Mouse (Mus musculus) heart, embryonic 15.5 days (tissue): ENCODE measurements at regions not wholly inside any gene's neighbourhood (a gene's known extent, or its start where the extent isn't known, plus 50 kb on each side); places are given as distances from the start of the nearest gene placed in this dataset.

ENCODE experiments used
- ATAC-seq: fragments of 200-750 bp; cut with Nextera tagmentation; replicated peaks from 2 replicates; pipeline ENCODE4 v1.8.0; 2017; ENCODE audit warnings: low read depth, moderate TSS enrichment; ENCODE audit not compliant: insufficient number of reproducible peaks, insufficient read depth, low FRiP score
- H3K27ac ChIP-seq: fragments of 300-500 bp; sonication (generic); 2 replicates; pipeline ENCODE4 v1.5.1; 2015; ENCODE audit warnings: mild to moderate bottlenecking, inconsistent platforms
- H3K27me3 ChIP-seq: fragments of 300-500 bp; sonication (generic); 2 replicates; pipeline ENCODE4 v1.6.1; 2015; ENCODE audit warnings: inconsistent platforms
- H3K36me3 ChIP-seq: fragments of 300-500 bp; sonication (generic); 2 replicates; pipeline ENCODE4 v1.6.1; 2015; ENCODE audit warnings: mild to moderate bottlenecking, inconsistent platforms
- H3K4me1 ChIP-seq: fragments of 300-500 bp; sonication (generic); replicated peaks from 2 replicates; pipeline ENCODE4 v1.6.1; 2015; ENCODE audit warnings: inconsistent platforms
- H3K4me2 ChIP-seq: fragments of 300-500 bp; sonication (generic); 2 replicates; pipeline ENCODE4 v1.6.1; 2015; ENCODE audit warnings: inconsistent platforms, mild to moderate bottlenecking, moderate library complexity
- H3K4me3 ChIP-seq: fragments of 300-500 bp; sonication (generic); 2 replicates; pipeline ENCODE4 v1.5.1; 2015; ENCODE audit warnings: mild to moderate bottlenecking, inconsistent platforms
- H3K9ac ChIP-seq: fragments of 300-500 bp; sonication (generic); 2 replicates; pipeline ENCODE4 v1.6.1; 2015; ENCODE audit warnings: mild to moderate bottlenecking, inconsistent platforms
- H3K9me3 ChIP-seq: fragments of 300-500 bp; sonication (generic); replicated peaks from 2 replicates; pipeline ENCODE4 v1.6.1; 2016; ENCODE audit warnings: inconsistent platforms
- WGBS: fragments of 180-500 bp; shearing (Covaris S2); methylation state at CpG from one replicate; pipeline ENCODE4 v1.1.7; 2015; ENCODE audit warnings: mixed read lengths; 5-methylcytosine and 5-hydroxymethylcytosine counted together

DNA sequence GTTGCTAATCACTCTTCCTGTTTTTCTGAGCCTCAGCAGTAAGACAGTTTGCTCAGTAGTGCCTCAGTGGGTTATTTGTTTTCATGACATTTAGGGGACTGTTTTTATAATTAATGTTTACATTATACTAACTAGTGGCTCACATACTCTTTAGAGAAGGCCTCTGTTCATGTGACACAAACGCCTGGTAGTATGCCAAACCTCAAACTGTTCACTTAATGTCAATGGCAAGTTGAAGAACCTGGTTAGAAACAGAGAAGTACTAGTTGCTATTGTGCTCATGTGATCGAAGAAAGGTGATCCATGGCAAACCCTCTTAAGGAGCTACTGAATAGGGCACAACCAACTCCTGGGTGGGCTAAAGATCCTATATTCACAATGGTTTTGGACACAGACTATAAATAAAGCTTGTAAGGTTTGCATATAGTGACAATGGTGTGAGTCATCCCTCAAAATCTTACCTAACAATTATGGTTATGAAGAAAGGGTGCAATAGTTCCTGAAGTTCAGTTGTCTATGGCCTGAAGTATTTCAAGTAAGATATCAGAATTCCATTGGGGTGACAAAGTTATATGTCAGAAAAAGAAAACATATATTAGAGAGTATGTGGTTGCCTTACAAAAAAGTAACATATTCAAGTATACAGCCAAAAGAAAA is 340.1 kb upstream of the Dph6 start:
- no peak overlapping the region for H3K4me3 ChIP-seq
- no peak overlapping the region for H3K27ac ChIP-seq
- no peaks in the 10 kb centered on the region for H3K4me1 ChIP-seq
- H3K27me3 ChIP-seq = no peaks in the 10 kb centered on the region
- no peak overlapping the region for H3K9ac ChIP-seq
- ATAC-seq = no peak
- no peaks in the 10 kb centered on the region for H3K9me3 ChIP-seq
- H3K36me3 ChIP-seq = no peaks in the 10 kb centered on the region
- WGBS = 68% methylated on average over 2 of the region's 2 CpGs
- no peak overlapping the region for H3K4me2 ChIP-seq

DNA sequence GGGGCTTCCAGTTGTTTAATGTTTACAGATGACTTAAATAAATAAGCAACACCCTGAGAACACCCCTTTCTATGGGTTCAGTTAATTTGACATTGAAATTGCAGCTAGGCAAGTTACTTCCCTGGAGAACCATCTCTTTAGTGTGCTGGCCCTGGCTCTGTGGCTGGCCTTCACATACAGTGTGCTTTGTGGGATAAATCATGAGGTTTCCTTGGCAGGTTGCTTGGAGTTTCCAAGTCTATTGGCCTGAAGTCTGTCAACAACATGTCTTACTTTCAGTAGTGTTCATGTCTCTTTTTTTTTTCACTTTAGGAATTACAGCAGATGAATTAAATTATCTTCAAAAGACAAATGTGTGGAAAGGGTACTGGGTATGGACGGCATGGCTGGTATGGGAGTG is 359.2 kb upstream of the Dph6 start:
- Histone ChIP-seq H3K36me3 (no peaks in the 10 kb centered on the region), H3K4me1 (no peaks in the 10 kb centered on the region), H3K27me3 (no peaks in the 10 kb centered on the region), H3K9ac (no peak overlapping the region), H3K4me3 (no peak overlapping the region), H3K9me3 (no peaks in the 10 kb centered on the region), H3K27ac (no peak overlapping the region), H3K4me2 (no peak overlapping the region)
- no peak for ATAC-seq
- WGBS = 66% methylated on average over 1 of the region's 1 CpGs

DNA sequence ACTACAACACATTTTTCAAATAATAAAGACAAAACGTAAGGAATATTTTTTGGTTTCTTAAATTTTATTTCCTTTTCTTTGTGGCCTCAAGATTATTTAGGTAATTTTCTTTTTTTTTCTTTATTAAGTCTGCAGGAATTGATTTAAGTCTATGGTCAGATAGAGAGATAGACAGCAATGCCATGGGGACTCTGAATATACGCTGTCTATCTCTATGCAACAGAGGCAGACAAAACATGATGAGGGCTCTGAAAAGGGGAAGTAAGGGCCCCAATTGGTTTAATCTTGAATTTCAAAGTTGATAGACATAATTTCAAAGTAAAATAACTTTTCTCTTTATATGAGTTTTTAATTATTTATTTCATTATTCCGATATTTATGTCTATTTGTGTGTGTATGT is 372.0 kb upstream of the Dph6 start:
- Histone ChIP-seq H3K9me3 (no peaks in the 10 kb centered on the region), H3K27ac (no peak overlapping the region), H3K9ac (no peak overlapping the region), H3K4me2 (no peak overlapping the region), H3K4me3 (no peak overlapping the region), H3K27me3 (no peaks in the 10 kb centered on the region), H3K36me3 (no peaks in the 10 kb centered on the region), H3K4me1 (no peaks in the 10 kb centered on the region)
- no peak for ATAC-seq
- 85% methylated on average over 3 of the region's 3 CpGs for WGBS

DNA sequence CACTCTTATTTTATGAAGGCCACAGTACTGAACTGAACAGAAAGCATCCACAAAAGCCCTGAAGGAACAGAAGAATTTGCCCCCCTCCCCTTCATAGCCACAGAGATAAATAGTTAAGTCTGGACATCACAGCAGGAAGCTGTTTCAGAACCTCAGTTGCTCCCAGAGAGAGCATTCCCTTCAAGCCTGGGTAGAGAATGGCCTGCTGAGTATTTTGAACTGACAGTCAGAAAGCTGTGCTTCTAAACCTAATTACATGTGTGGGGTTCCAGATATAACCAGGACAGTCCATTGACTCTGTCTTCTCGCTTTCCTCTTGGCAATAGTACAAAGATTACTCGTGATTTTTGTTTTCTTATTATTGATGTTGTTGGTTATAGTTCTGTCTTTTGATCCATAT is 376.4 kb upstream of the Dph6 start:
- H3K9ac ChIP-seq = no peak overlapping the region
- H3K4me3 ChIP-seq = no peak overlapping the region
- H3K27ac ChIP-seq = no peak overlapping the region
- 64% methylated on average over 2 of the region's 2 CpGs for WGBS
- H3K36me3 ChIP-seq = no peaks in the 10 kb centered on the region
- H3K4me2 ChIP-seq = no peak overlapping the region
- no peaks in the 10 kb centered on the region for H3K9me3 ChIP-seq
- H3K27me3 ChIP-seq = no peaks in the 10 kb centered on the region
- ATAC-seq = no peak
- H3K4me1 ChIP-seq = no peaks in the 10 kb centered on the region

DNA sequence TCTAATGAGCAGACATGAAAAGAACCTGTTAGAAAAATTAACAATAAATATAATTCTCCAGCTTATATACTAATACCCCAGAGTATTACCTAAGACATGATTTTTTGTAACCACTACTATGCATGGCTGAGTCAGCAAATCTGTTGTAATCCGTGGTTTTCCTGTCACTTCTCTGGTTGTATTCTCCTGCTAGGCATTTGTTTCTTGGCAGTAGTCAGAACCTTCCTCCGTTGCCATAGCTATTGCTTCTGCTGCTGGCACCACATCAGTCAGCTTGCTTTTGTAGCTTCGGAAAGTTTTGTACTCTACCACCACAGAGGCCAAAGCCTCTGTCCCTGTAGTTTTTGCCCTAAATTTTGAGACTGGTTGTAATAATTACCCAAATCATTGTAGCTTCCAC is 381.4 kb upstream of the Dph6 start:
- no peak overlapping the region for H3K27ac ChIP-seq
- H3K9ac ChIP-seq = no peak overlapping the region
- no peak for ATAC-seq
- H3K27me3 ChIP-seq = no peaks in the 10 kb centered on the region
- no peak overlapping the region for H3K4me2 ChIP-seq
- no peak overlapping the region for H3K4me3 ChIP-seq
- no peaks in the 10 kb centered on the region for H3K4me1 ChIP-seq
- 58% methylated on average over 3 of the region's 3 CpGs for WGBS
- H3K36me3 ChIP-seq = no peaks in the 10 kb centered on the region
- no peaks in the 10 kb centered on the region for H3K9me3 ChIP-seq

DNA sequence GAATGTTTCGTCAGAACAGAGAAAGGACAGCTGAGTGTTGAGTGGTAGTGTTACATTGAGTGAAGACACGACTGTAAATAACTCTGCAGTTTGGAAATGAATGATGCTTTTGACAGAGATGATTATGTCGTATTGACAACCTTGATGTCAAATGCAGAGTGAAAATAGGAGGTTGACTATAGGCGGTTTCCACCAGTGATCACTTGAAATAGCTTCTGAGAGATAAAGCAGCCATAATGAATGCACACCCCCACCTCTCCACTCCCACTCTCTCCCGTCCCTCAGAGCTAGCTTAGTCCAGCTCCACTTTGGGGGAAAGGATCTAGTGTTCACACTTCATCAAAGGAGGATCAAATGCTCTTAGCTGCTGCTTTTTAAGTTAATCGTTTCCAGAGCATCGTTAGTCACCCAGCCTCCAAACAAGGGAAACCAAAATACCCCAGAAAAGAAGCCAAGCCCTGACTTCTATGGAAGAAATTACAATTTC is 387.6 kb upstream of the Dph6 start:
- no peaks in the 10 kb centered on the region for H3K9me3 ChIP-seq

DNA sequence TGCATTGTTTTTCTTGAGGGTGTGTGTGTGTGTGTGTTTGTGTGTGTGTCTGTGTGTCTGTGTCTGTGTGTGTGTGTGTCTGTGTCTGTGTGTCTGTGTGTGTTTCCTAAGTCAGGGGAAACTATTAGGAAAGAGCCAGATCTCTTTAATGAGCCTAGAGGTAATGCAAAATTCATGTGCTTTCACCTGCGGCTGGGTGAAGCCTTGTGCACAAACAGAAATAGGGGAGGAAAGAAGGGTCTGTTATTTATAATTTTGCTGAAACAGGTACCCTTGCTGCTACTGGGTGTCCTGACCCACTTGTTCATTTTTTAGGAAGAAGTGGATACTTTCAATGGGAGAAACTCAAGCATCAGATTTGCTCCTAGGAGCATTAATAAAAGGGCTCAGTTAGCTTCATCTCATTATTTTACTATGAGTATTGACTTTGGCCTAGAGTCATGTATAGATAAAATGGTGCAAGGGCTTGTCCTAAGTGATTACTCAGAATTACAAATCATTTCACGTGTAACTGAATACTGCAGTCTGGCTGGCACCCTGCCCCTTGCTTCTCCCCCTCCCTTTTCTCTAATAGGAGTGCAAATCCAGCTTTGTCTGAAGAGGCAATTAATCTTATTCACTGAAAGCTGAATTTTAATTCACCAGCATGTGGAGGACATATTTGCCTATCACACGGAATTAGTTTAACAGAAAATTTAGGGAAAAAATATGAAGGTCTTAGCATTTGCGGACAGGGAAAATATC is 401.7 kb upstream of the Dph6 start:
- no peaks in the 10 kb centered on the region for H3K9me3 ChIP-seq
- H3K9ac ChIP-seq = no peak overlapping the region
- H3K4me3 ChIP-seq = no peak overlapping the region
- H3K4me2 ChIP-seq = no peak overlapping the region
- no peaks in the 10 kb centered on the region for H3K27me3 ChIP-seq
- no peak overlapping the region for H3K27ac ChIP-seq
- WGBS = 63% methylated on average over 4 of the region's 4 CpGs
- no peaks in the 10 kb centered on the region for H3K36me3 ChIP-seq
- H3K4me1 ChIP-seq = no peaks in the 10 kb centered on the region
- no peak for ATAC-seq

More for the DNA sequence above, 387.6 kb upstream of the Dph6 start:
- ATAC-seq = no peak
- Histone ChIP-seq H3K27ac (no peak overlapping the region), H3K4me1 (no peaks in the 10 kb centered on the region), H3K9ac (no peak overlapping the region), H3K4me2 (no peak overlapping the region), H3K27me3 (no peaks in the 10 kb centered on the region), H3K36me3 (no peaks in the 10 kb centered on the region), H3K4me3 (no peak overlapping the region)
- WGBS = 41% methylated on average over 7 of the region's 7 CpGs

DNA sequence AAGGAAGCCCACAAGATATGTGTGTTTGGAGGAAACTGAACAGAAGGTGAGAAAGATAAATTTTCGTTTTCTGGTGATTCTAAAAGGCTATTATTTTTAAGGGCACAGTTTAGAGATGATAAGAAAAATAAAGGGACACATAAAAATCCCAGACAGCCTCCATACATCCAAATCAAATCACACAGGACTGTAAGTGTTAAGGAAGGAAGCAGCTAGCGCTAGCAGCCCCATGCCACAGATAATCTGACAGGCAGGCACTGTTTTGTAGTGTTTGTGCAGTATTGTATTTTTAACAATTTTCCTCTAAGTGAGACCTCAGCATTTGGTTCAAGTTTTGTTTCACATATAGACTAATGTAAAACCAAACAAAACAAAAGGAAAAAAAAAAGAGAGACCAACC is 402.4 kb upstream of the Dph6 start:
- H3K36me3 ChIP-seq = no peaks in the 10 kb centered on the region
- H3K27ac ChIP-seq = no peak overlapping the region
- no peaks in the 10 kb centered on the region for H3K9me3 ChIP-seq
- no peaks in the 10 kb centered on the region for H3K27me3 ChIP-seq
- WGBS = 43% methylated on average over 2 of the region's 2 CpGs
- H3K4me1 ChIP-seq = no peaks in the 10 kb centered on the region
- no peak overlapping the region for H3K9ac ChIP-seq
- H3K4me3 ChIP-seq = no peak overlapping the region
- ATAC-seq = no peak
- H3K4me2 ChIP-seq = no peak overlapping the region

DNA sequence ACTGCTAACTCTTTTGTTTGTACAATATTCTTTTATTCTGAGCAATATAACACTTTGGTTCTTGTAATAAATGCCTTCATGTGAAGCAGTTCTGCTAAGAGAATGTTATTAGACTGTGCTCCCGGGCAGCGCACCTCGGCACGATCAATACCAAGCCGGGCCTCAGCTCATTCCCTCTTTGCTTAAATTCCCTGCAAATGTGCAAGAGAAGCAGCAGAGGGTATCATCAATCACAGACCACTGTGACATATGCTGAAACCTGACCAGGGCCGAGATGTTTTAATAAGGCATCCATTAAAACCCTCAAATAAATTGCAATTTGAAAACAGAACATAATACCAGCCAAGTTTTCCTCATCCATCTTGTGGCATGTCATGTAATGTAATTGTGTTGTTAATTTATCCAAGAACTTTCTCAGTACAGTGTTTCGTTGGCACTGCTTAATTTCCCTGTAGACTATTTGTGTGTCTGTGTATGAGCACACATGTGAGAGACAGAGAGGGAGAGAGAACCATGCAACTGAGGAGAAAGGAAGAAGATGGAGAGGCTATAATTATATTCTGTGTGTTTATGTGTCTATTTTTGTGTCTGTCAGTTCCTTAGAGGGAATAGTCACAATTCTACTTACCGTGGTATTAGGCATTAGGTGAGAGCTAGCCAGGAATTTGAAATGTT is 412.9 kb upstream of the Dph6 start:
- Histone ChIP-seq H3K9ac (no peak overlapping the region), H3K4me2 (no peak overlapping the region), H3K4me3 (no peak overlapping the region), H3K27ac (no peak overlapping the region), H3K4me1 (no peaks in the 10 kb centered on the region), H3K9me3 (no peaks in the 10 kb centered on the region), H3K27me3 (no peaks in the 10 kb centered on the region), H3K36me3 (no peaks in the 10 kb centered on the region)
- WGBS = 68% methylated on average over 8 of the region's 8 CpGs
- no peak for ATAC-seq

DNA sequence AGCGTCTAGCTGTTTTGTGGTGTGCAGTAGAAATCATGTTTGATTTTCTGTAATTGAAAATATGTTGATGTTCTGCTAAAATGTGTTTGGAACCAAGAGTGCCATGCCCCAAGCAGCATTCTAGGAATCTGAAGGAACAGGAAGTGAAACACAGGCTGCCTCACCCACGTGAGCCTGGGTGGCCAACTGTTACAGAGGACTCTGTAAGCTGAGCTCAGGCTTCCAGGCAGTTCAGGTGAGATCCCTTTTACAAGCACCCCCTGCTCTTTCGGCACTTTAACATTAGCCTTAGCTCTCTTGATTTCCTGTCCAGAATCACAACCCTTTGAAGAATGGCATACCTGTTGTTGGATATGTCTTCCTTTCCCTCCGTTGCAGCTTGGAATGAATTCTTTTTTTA is 414.9 kb upstream of the Dph6 start:
- no peaks in the 10 kb centered on the region for H3K36me3 ChIP-seq
- no peaks in the 10 kb centered on the region for H3K27me3 ChIP-seq
- 64% methylated on average over 4 of the region's 4 CpGs for WGBS
- no peak overlapping the region for H3K4me2 ChIP-seq
- no peak overlapping the region for H3K9ac ChIP-seq
- no peak overlapping the region for H3K27ac ChIP-seq
- ATAC-seq = no peak
- H3K4me3 ChIP-seq = no peak overlapping the region
- H3K4me1 ChIP-seq = no peaks in the 10 kb centered on the region
- no peaks in the 10 kb centered on the region for H3K9me3 ChIP-seq

DNA sequence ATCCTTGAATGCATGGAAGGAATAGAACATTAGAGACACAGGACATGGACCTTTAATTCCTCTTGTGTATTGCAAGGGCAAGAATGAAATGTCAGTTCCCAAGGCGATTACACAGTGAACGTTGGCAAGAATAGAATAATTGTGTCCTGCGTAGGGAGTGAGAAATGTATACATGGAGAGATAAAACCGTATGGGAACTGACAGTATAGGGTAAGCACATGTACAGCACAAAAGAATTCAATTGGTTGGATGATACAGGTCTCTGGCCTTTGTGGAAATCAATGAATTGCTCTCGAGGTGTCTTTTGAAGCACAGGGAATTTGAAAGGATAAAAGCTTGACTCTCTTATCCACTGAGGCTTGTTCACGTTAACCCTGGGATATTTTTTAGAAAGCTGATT is 415.4 kb upstream of the Dph6 start:
- Histone ChIP-seq H3K36me3 (no peaks in the 10 kb centered on the region), H3K27ac (no peak overlapping the region), H3K9me3 (no peaks in the 10 kb centered on the region), H3K4me1 (no peaks in the 10 kb centered on the region), H3K27me3 (no peaks in the 10 kb centered on the region), H3K4me3 (no peak overlapping the region), H3K9ac (no peak overlapping the region), H3K4me2 (no peak overlapping the region)
- no peak for ATAC-seq
- 59% methylated on average over 6 of the region's 6 CpGs for WGBS
